Mouse (Mus musculus): ENCODE data around the gene Sppl3. TPM values are rescaled to one million over a fixed set of nuclear protein-coding genes. Genes with fewer than 3 reads are reported as not detected.

The Sppl3 gene
- total and polyA plus RNA-seq, 3 experiments = 14.3 to 29.2 (median 14.9) TPM

GRCm38 (mm10) chr5:115062566-115062965 is 51.6 kb downstream of the Sppl3 start:
- dilution Hi-C loops (cut with MboI; ENCODE audit: extremely low pct_ligation_motif_present, extremely low pct_unique_long_range_greater_than_20kb, low sequenced_read_pairs) = no loop called here
- Histone ChIP-seq H3K27me3 (replicated peaks) (no peaks in the 10 kb centered on the region), H3K79me2 (replicated peaks; ENCODE audit: control insufficient read depth, extremely low read depth, insufficient read depth, poor library complexity, severe bottlenecking) (peaks cover 4% of the 10 kb centered on the region; the same call in 1 of the 2 replicates), H3K4me1 (ENCODE audit: control insufficient read depth in 1 of 2, insufficient read depth in 2 of 2) (peaks cover 4 to 34% of the 10 kb centered on the region in 2 experiments; a peak in 2 of 4 replicates), H3K36me3 (replicated peaks in 1 of 2; ENCODE audit: control insufficient read depth in 1 of 2, insufficient read depth in 1 of 2, low read length in 1 of 2) (peaks cover 6 to 49% of the 10 kb centered on the region in 2 experiments), H3K9ac (ENCODE audit: insufficient read depth, low read depth) (no peak overlapping the region), H3K4me2 (ENCODE audit: insufficient read depth, low read depth, poor library complexity, severe bottlenecking) (no peak overlapping the region), H3K27ac (ENCODE audit: insufficient read depth, low read depth) (no peak overlapping the region), H3K4me3 (replicated peaks in 1 of 3; ENCODE audit: low read depth in 2 of 3, low read length in 2 of 3, poor library complexity in 1 of 3) (no peak overlapping the region), H3K9me3 (replicated peaks; ENCODE audit: low read length) (no peaks in the 10 kb centered on the region)
- in situ Hi-C loops (cut with MboI; ENCODE audit: low pct_ligation_motif_present, low pct_unique_long_range_greater_than_20kb, low sequenced_read_pairs) = no loop called here
- no peak for DNase-seq (ENCODE audit: extremely low read depth)
- TF ChIP-seq RAD21 (IDR thresholded peaks at IDR 0.05; ENCODE audit: low read depth, low read length) (no peak), USF2 (conservative IDR thresholded peaks at IDR 0.05; ENCODE audit: low read depth, low read length) (no peak), TCF12 (IDR thresholded peaks at IDR 0.05; ENCODE audit: low read depth, low read length) (no peak), PAX5 (IDR thresholded peaks at IDR 0.05; ENCODE audit: low read length) (no peak), HCFC1 (IDR thresholded peaks at IDR 0.05; ENCODE audit: low read depth, low read length) (no peak), SIN3A (IDR thresholded peaks at IDR 0.05; ENCODE audit: low read length) (no peak), MAZ (IDR thresholded peaks at IDR 0.05; ENCODE audit: low read depth, low read length) (no peak), ZC3H11A (IDR thresholded peaks at IDR 0.05; ENCODE audit: low read depth, low read length) (no peak), CTCF (conservative IDR thresholded peaks at IDR 0.05 in 1 of 2, IDR thresholded peaks at IDR 0.05 in 1 of 2; ENCODE audit: low read depth in 2 of 2, low read length in 2 of 2) (no peak), ZKSCAN1 (IDR thresholded peaks at IDR 0.05; ENCODE audit: borderline replicate concordance, low read depth, low read length) (no peak), KAT2A (IDR thresholded peaks at IDR 0.05; ENCODE audit: insufficient replicate concordance, low read length) (no peak), JUND (conservative IDR thresholded peaks at IDR 0.05; ENCODE audit: low read depth, low read length) (no peak)

GRCm38 (mm10) chr5:115063391-115063790 is 52.5 kb downstream of the Sppl3 start:
- H3K9ac ChIP-seq (ENCODE audit: insufficient read depth, low read depth) = no peak overlapping the region
- H3K4me3 ChIP-seq (replicated peaks in 1 of 3; ENCODE audit: low read depth in 2 of 3, low read length in 2 of 3, poor library complexity in 1 of 3) = no peak overlapping the region
- no peaks in the 10 kb centered on the region for H3K9me3 ChIP-seq (replicated peaks; ENCODE audit: low read length)
- TF ChIP-seq MAX (IDR thresholded peaks at IDR 0.05; ENCODE audit: low read length) = no peak
- no peak for TF ChIP-seq CTCF (conservative IDR thresholded peaks at IDR 0.05 in 1 of 2, IDR thresholded peaks at IDR 0.05 in 1 of 2; ENCODE audit: low read depth in 2 of 2, low read length in 2 of 2)
- no peak for TF ChIP-seq E2F4 (IDR thresholded peaks at IDR 0.05; ENCODE audit: insufficient replicate concordance, low read depth, low read length)
- TF ChIP-seq NRF1 (IDR thresholded peaks at IDR 0.05; ENCODE audit: low read depth, low read length) = no peak
- no peak for TF ChIP-seq ZNF384 (IDR thresholded peaks at IDR 0.05; ENCODE audit: low read depth, low read length)
- no peak for TF ChIP-seq MXI1 (IDR thresholded peaks at IDR 0.05; ENCODE audit: low read depth, low read length)
- TF ChIP-seq ETS1 (conservative IDR thresholded peaks at IDR 0.05; ENCODE audit: low read depth, low read length) = no peak
- TF ChIP-seq HCFC1 (IDR thresholded peaks at IDR 0.05; ENCODE audit: low read depth, low read length) = no peak
- TF ChIP-seq IRF4 (IDR thresholded peaks at IDR 0.05; ENCODE audit: low read depth, low read length) = no peak
- TF ChIP-seq USF1 (IDR thresholded peaks at IDR 0.05; ENCODE audit: low read depth, low read length) = no peak
- no peak for TF ChIP-seq BHLHE40 (IDR thresholded peaks at IDR 0.05; ENCODE audit: low read depth, low read length)
- no peaks in the 10 kb centered on the region for H3K27me3 ChIP-seq (replicated peaks)
- DNase-seq (ENCODE audit: extremely low read depth) = no peak
- H3K79me2 ChIP-seq (replicated peaks; ENCODE audit: control insufficient read depth, extremely low read depth, insufficient read depth, poor library complexity, severe bottlenecking) = peaks cover 4% of the 10 kb centered on the region; the same call in 1 of the 2 replicates
- H3K4me2 ChIP-seq (ENCODE audit: insufficient read depth, low read depth, poor library complexity, severe bottlenecking) = no peak overlapping the region
- H3K36me3 ChIP-seq (replicated peaks in 1 of 2; ENCODE audit: control insufficient read depth in 1 of 2, insufficient read depth in 1 of 2, low read length in 1 of 2) = peaks cover 6 to 53% of the 10 kb centered on the region in 2 experiments
- peaks cover 7 to 40% of the 10 kb centered on the region in 2 experiments; a peak in 3 of 4 replicates for H3K4me1 ChIP-seq (ENCODE audit: control insufficient read depth in 1 of 2, insufficient read depth in 2 of 2)
- dilution Hi-C loops (cut with MboI; ENCODE audit: extremely low pct_ligation_motif_present, extremely low pct_unique_long_range_greater_than_20kb, low sequenced_read_pairs) = no loop called here
- in situ Hi-C loops (cut with MboI; ENCODE audit: low pct_ligation_motif_present, low pct_unique_long_range_greater_than_20kb, low sequenced_read_pairs) = no loop called here
- H3K27ac ChIP-seq (ENCODE audit: insufficient read depth, low read depth) = no peak overlapping the region

Data from CH12.LX (cell line).